Mouse (Mus musculus) erythroblast, adult 5-6 weeks (primary cell): ENCODE measurements around the gene Slc36a3. TPM values are rescaled to one million over a fixed set of nuclear protein-coding genes. Genes with fewer than 3 reads are reported as not detected.

ENCODE experiments used
- ATAC-seq: replicated peaks from 2 replicates; pipeline ENCODE4 v1.8.0; 2016; ENCODE audit warnings: moderate number of reproducible peaks, mild to moderate bottlenecking, moderate TSS enrichment, inconsistent platforms; ENCODE audit not compliant: poor library complexity, low FRiP score, severe bottlenecking
- total RNA-seq, 2 experiments: library from RNA; stranded (forward) in 1 of 2; stranded (reverse) in 1 of 2; fragments of 150-400 nt in 1 of 2; fragments of 200-764, 138-1000 nt in 1 of 2; gene quantifications; 2 replicates each; pipeline versions ENCODE4 v1.2.3 to v1.2.4; 2015 to 2017; ENCODE audit warnings: low replicate concordance in 2 of 2

Slc36a3 gene
- total RNA-seq, 2 experiments from 2014 or later = not detected

DNA sequence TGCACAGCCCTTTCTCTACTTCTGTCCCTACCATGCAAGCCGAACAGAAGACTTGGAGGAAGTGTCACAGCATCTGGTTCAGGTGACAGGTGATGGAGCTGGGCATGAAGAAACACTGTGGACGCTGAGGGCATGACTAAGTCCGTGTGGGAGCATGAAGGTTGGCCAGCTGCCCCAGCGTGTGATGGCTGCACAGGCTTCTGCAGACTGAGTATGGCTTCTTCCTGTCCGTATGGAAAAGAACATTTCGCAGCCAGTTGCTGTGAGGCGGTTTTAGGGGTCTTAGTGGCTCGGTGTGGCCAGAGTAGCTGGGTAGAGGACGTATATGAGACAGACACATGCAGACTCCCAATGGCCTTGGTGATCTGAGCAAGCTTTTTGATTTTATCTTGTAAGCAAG lies 70.3 kb downstream of the Slc36a3 start:
- no peak for ATAC-seq

DNA sequence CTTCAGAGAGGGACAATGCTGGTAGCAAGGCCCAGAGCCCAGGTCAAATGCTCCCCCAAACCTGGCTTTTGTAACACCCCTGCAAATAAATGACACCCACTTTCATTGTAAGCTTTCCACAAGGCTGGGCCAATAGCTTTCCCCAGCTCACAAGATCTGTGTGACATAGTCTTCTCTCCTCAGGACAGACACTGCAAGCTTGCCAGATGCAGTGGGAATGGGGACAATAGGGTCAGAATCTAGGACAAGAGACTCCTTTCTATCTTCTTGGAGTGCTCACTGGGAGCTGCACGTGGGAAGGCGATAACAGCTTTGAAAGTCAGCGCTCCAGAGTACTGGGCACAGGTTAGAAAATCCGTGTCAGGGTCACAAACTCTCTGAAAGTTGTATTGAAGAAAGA lies 72.3 kb downstream of the Slc36a3 start:
- no peak for ATAC-seq

DNA sequence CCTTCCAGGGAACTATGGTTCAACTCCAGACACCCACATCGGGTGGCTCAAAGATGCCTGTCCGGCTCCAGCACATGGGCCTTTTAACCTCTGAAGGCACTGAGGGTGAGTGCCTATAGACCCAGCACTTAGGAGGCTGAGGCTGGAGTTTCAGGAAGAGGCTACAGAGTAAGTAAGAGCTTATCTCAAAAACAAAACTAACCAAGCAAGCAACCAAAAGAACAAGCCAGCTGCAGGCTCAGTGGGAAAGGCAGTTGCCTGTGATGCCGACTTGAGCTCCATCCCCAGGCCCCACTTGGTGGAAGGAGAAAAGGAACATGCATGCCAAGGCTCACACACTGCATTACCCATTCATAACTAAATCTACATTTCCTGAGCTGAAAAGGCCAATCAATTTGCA lies 73.0 kb downstream of the Slc36a3 start:
- no peak for ATAC-seq

DNA sequence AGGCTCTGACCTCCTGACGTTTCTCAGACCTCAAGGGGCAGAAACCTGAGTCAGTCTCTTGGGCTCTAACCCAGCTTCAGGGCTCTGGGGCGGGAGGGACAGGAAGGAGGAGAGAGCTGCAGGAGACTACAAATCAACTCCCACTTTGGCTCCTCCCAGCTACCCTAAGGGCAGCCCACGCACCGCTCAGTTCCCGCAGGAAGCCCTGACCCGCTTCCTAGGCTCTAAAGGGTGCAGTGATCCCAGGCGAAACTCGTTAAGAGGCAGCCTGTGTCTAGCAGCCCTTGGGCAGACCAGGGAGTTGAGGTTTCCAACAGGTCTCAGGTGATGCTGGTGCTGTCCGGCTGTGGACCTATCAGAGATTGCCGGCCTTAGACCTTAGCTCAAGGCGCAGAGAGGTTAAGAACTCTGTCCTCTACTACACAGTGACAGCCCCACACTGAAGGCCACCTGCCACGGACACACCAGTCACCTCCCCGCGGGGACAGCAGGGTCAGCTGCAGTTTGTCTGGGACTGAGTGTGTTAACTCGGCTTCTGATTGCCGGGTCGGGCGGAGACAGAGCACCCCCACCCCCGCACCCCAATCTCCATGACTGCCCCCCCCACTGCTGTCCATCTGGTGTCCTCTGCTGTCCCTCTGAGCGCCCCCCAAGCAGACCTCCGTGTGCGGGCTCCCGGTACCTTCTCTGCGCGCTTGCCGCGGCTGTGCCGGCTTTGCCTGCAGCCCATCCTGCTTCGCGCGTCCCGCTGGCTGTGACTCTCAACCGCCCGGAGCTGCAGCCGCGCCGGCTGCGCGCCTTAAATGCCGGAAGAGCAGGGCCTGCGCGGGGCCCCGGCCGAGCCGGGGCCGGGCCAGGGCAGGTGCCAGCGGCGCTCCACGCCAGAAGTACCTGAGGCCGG lies 73.9 kb downstream of the Slc36a3 start, which contains the start of gene Ccdc69:
TSS of gene Ccdc69 (minus strand) at position 801 of the 901 bp plus-strand sequence.
- peak; percentile 57 for ATAC-seq

DNA sequence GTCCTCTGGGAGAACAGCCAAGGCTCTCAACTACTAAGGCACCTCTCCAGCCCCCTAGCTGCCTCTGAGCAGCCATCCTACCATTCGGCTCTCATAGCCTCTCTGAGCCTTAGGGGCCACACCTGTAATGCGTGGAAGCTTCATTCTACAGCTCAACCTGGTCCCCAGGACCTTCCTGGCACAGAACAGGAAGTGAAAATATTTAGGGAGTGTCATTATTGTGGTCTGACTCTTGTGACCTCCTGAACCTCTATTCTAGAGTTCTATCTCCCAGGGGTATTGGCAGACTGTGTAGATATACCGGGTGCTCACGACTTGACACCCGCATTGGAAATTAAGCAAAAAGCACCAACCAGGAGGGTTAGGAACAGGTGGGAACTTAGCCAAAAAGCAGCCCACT lies 75.3 kb downstream of the Slc36a3 start:
- ATAC-seq = no peak

DNA sequence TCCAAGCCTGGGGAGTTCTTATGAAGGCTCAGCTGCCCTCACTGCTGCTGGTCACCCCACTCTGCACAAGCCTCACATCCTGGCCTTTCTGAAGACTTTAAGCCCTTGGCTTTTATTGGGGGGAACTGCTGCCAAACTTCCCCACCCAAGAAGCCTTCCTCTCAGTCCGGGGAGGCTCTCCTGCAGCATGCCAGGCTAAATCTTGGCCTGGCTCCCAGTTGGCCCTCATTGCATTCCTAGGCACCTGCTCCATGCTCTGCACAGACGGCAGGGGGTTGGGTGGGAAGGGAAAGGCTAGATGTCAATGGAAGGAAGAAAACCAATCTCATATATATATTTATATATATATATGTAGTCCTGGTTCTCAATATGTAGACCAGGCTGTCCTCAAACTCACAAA lies 75.9 kb downstream of the Slc36a3 start:
- ATAC-seq = no peak

Other genes starting within 250 kb of the Slc36a3 start
- 20.9 and 32.1 TPM in 2 replicates for gene Gpx3, start 249.3 kb downstream of the Slc36a3 start, total RNA-seq (2015; ENCODE audit: low replicate concordance)
- 0.84 and 1.8 TPM in 2 replicates for gene Gpx3, start 249.3 kb downstream of the Slc36a3 start, total RNA-seq (2017; ENCODE audit: low replicate concordance)
- 13.6 and 13.8 TPM in 2 replicates for gene Tnip1, start 188.8 kb downstream of the Slc36a3 start, total RNA-seq (2015; ENCODE audit: low replicate concordance)
- gene Tnip1, start 188.8 kb downstream of the Slc36a3 start, total RNA-seq (2017; ENCODE audit: low replicate concordance) = 20.5 and 25.6 TPM in 2 replicates
- 9.2 and 10.4 TPM in 2 replicates for gene Anxa6, start 118.3 kb downstream of the Slc36a3 start, total RNA-seq (2015; ENCODE audit: low replicate concordance)
- gene Anxa6, start 118.3 kb downstream of the Slc36a3 start, total RNA-seq (2017; ENCODE audit: low replicate concordance) = 12.7 and 14.0 TPM in 2 replicates
- 3.1 and 6.7 TPM in 2 replicates for gene Ccdc69, start 73.6 kb downstream of the Slc36a3 start, total RNA-seq (2015; ENCODE audit: low replicate concordance)
- gene Ccdc69, start 73.6 kb downstream of the Slc36a3 start, total RNA-seq (2017; ENCODE audit: low replicate concordance) = 6.0 and 6.6 TPM in 2 replicates
- 23.4 and 24.7 TPM in 2 replicates for gene Gm2a, start 53.6 kb downstream of the Slc36a3 start, total RNA-seq (2015; ENCODE audit: low replicate concordance)
- 13.7 and 17.2 TPM in 2 replicates for gene Gm2a, start 53.6 kb downstream of the Slc36a3 start, total RNA-seq (2017; ENCODE audit: low replicate concordance)
- gene Slc36a2, start 33.4 kb upstream of the Slc36a3 start, total RNA-seq (2015; ENCODE audit: low replicate concordance) = not detected in 2 replicates
- 0.34 TPM in 1 of 2 replicates, not detected in the other for gene Slc36a2, start 33.4 kb upstream of the Slc36a3 start, total RNA-seq (2017; ENCODE audit: low replicate concordance)
- gene Slc36a1, start 52.6 kb upstream of the Slc36a3 start, total RNA-seq (2015; ENCODE audit: low replicate concordance) = 2.5 and 4.6 TPM in 2 replicates
- 1.7 and 1.8 TPM in 2 replicates for gene Slc36a1, start 52.6 kb upstream of the Slc36a3 start, total RNA-seq (2017; ENCODE audit: low replicate concordance)
- gene Fat2, start 184.9 kb upstream of the Slc36a3 start, total RNA-seq (2015; ENCODE audit: low replicate concordance) = not detected in 2 replicates
- not detected in 2 replicates for gene Fat2, start 184.9 kb upstream of the Slc36a3 start, total RNA-seq (2017; ENCODE audit: low replicate concordance)